Mouse (Mus musculus): ENCODE data around the gene Myh2.

DNA sequence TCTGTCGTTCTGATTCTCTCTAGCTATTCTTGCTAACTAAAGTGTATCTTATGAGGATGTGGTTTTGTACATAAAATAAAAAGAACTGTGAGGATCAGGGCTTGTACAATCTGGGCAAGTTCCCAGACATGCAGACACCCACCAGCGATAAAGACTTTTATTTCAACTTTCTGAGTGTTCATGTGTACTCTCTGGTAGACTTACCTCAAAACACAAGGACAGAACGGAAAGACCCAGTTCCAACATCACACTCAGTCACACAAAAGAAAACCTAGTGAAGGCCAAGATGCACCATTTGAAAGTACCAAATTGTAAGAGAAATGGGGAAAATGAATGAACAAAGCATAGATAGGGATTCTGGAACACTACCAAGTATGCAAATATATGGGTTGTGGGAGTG is 57.9 kb downstream of the Myh2 start:
- TF ChIP-seq CTCF (IDR thresholded peaks at IDR 0.05) (no peak), POLR2A (IDR thresholded peaks at IDR 0.05; ENCODE audit: insufficient read depth, low read depth, low read length) (no peak), EP300 (IDR thresholded peaks at IDR 0.05; ENCODE audit: insufficient read depth, low read depth, low read length) (no peak)

Measured in heart, adult 2 months (tissue).